Mouse (Mus musculus) small intestine, adult 2 months (tissue): ENCODE data around the gene Ssmem1. TPM values are rescaled to one million over a fixed set of nuclear protein-coding genes. Genes with fewer than 3 reads are reported as not detected.

ENCODE experiments used
- H3K27ac ChIP-seq: fragments of 200-500 bp; 2 replicates; pipeline ENCODE4 v1.5.1; 2012; ENCODE audit warnings: low read depth, low read length, control low read depth, inconsistent platforms; ENCODE audit not compliant: insufficient read depth
- H3K27me3 ChIP-seq: fragments of 200-500 bp; 2 replicates; pipeline ENCODE4 v1.6.1; 2012; ENCODE audit warnings: mild to moderate bottlenecking, moderate library complexity, low read length, inconsistent platforms; ENCODE audit not compliant: control insufficient read depth, insufficient read depth
- H3K36me3 ChIP-seq: fragments of 200-500 bp; 2 replicates; pipeline ENCODE4 v1.6.1; 2012; ENCODE audit warnings: mild to moderate bottlenecking, low read length, control low read depth, inconsistent platforms; ENCODE audit not compliant: control insufficient read depth, insufficient read depth
- H3K4me1 ChIP-seq: fragments of 200-500 bp; 2 replicates; pipeline ENCODE4 v1.6.1; 2012; ENCODE audit warnings: low read length, inconsistent platforms, mixed read lengths; ENCODE audit not compliant: control insufficient read depth, insufficient read depth, insufficient read length
- H3K4me3 ChIP-seq: fragments of 200-500 bp; 2 replicates; pipeline ENCODE4 v1.5.1; 2012; ENCODE audit warnings: low read depth, mild to moderate bottlenecking, control low read depth, inconsistent platforms, low read length, moderate library complexity
- CTCF ChIP-seq: fragments of 200-500 bp; IDR thresholded peaks from 2 replicates; pipeline ENCODE4 v1.5.1; 2012; ENCODE audit warnings: low read depth, mild to moderate bottlenecking, control low read depth, inconsistent platforms, low read length, moderate library complexity, mixed read lengths; ENCODE audit not compliant: insufficient replicate concordance, insufficient read length; ENCODE audit errors: extremely low read depth
- POLR2A ChIP-seq: fragments of 200-500 bp; IDR thresholded peaks from 2 replicates; pipeline ENCODE4 v1.6.1; 2012; ENCODE audit warnings: low read depth, mild to moderate bottlenecking, control low read depth, inconsistent platforms, low read length, moderate library complexity
- WGBS: fragments of 180-500 bp; shearing (Covaris S2); methylation state at CpG from one replicate; pipeline ENCODE4 v1.1.7; 2018; 5-methylcytosine and 5-hydroxymethylcytosine counted together
- polyA plus RNA-seq: library from polyadenylated mRNA; depleted of rRNA; stranded (reverse); fragments of >200 nt; gene quantifications from 2 replicates; pipeline ENCODE4 v1.2.3, GENCODE M21; 2012

The Ssmem1 gene
- polyA plus RNA-seq, 1 experiment: not detected

- TF ChIP-seq CTCF: no peak
- no peak for TF ChIP-seq POLR2A
- no peaks in the 10 kb centered on the region for H3K4me1 ChIP-seq
- no peaks in the 10 kb centered on the region for H3K36me3 ChIP-seq
- H3K27me3 ChIP-seq: no peaks in the 10 kb centered on the region
- WGBS: 91% methylated on average over 6 of the region's 6 CpGs
- no peak overlapping the region for H3K27ac ChIP-seq
- no peak overlapping the region for H3K4me3 ChIP-seq
These were observed 32.6 kb downstream of the Ssmem1 start for GRCm38 (mm10) chr6:30542277-30542676.

- Histone ChIP-seq H3K4me3 (no peak overlapping the region), H3K27ac (no peak overlapping the region), H3K36me3 (no peaks in the 10 kb centered on the region), H3K27me3 (no peaks in the 10 kb centered on the region), H3K4me1 (no peaks in the 10 kb centered on the region)
- WGBS: 83% methylated on average over 12 of the region's 12 CpGs
- TF ChIP-seq POLR2A (no peak), CTCF (no peak)
These were observed 33.4 kb downstream of the Ssmem1 start for GRCm38 (mm10) chr6:30543077-30543476.

GRCm38 (mm10) chr6:30543851-30544250, 34.2 kb downstream of the Ssmem1 start:
- 15% methylated on average over 8 of the region's 8 CpGs for WGBS
- no peak overlapping the region for H3K4me3 ChIP-seq
- no peaks in the 10 kb centered on the region for H3K4me1 ChIP-seq
- H3K36me3 ChIP-seq: no peaks in the 10 kb centered on the region
- H3K27me3 ChIP-seq: no peaks in the 10 kb centered on the region
- TF ChIP-seq POLR2A: no peak
- no peak for TF ChIP-seq CTCF
- H3K27ac ChIP-seq: no peak overlapping the region

GRCm38 (mm10) chr6:30545689-30546088, 36.0 kb downstream of the Ssmem1 start:
- Histone ChIP-seq H3K36me3 (no peaks in the 10 kb centered on the region), H3K27ac (no peak overlapping the region), H3K27me3 (no peaks in the 10 kb centered on the region), H3K4me1 (no peaks in the 10 kb centered on the region), H3K4me3 (no peak overlapping the region)
- TF ChIP-seq POLR2A (no peak), CTCF (no peak)
- 87% methylated on average over 7 of the region's 7 CpGs for WGBS

GRCm38 (mm10) chr6:30546571-30547273, 37.1 kb downstream of the Ssmem1 start:
- H3K36me3 ChIP-seq: no peaks in the 10 kb centered on the region
- TF ChIP-seq CTCF (no peak), POLR2A (no peak)
- peak overlapping the region; percentile 33 for H3K4me3 ChIP-seq
- 41% methylated on average over 17 of the region's 17 CpGs for WGBS
- H3K4me1 ChIP-seq: no peaks in the 10 kb centered on the region
- H3K27ac ChIP-seq: no peak overlapping the region
- no peaks in the 10 kb centered on the region for H3K27me3 ChIP-seq

GRCm38 (mm10) chr6:30547274-30547645, 37.6 kb downstream of the Ssmem1 start:
- 26% methylated on average over 17 of the region's 17 CpGs for WGBS
- TF ChIP-seq CTCF: no peak
- no peak for TF ChIP-seq POLR2A
- Histone ChIP-seq H3K27ac (no peak overlapping the region), H3K4me1 (no peaks in the 10 kb centered on the region), H3K36me3 (no peaks in the 10 kb centered on the region), H3K4me3 (peak overlapping the region; percentile 33), H3K27me3 (no peaks in the 10 kb centered on the region)

GRCm38 (mm10) chr6:30547656-30548306, 38.1 kb downstream of the Ssmem1 start:
- Histone ChIP-seq H3K4me3 (no peak overlapping the region), H3K27ac (no peak overlapping the region)
- WGBS: 59% methylated on average over 9 of the region's 9 CpGs

GRCm38 (mm10) chr6:30549231-30549761, 39.6 kb downstream of the Ssmem1 start:
- TF ChIP-seq CTCF: no peak
- TF ChIP-seq POLR2A: no peak
- no peaks in the 10 kb centered on the region for H3K27me3 ChIP-seq
- H3K36me3 ChIP-seq: no peaks in the 10 kb centered on the region
- H3K4me1 ChIP-seq: no peaks in the 10 kb centered on the region
- H3K27ac ChIP-seq: no peak overlapping the region
- WGBS: 65% methylated on average over 15 of the region's 15 CpGs
- H3K4me3 ChIP-seq: no peak overlapping the region

More at GRCm38 (mm10) chr6:30547656-30548306, 38.1 kb downstream of the Ssmem1 start:
- H3K4me1 ChIP-seq: no peaks in the 10 kb centered on the region
- TF ChIP-seq CTCF: no peak
- no peak for TF ChIP-seq POLR2A
- no peaks in the 10 kb centered on the region for H3K27me3 ChIP-seq
- H3K36me3 ChIP-seq: no peaks in the 10 kb centered on the region
